Mouse (Mus musculus): ENCODE measurements at regions not wholly inside any gene's neighbourhood (a gene's known extent, or its start where the extent isn't known, plus 50 kb on each side); places are given as distances from the start of the nearest gene placed in this dataset.

DNA sequence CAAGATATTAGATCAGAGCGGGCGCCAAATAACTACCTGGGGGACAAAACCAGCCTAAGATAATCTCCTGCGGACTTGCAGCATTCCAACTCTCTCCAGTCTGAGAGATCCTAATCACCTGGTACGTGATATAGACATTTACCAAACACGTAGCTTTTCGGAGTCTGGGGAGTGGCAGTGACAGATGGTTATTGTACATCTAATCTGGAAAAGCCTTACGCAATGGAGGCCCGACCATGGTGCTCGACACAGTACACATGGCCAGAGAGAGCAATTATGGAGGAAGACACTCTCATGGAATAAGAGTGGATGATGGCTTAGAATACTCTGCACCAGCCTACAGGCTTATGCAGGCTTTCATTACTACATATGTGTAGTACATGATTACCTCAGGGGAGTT lies 315.6 kb upstream of the Hs6st1 start:
- TF ChIP-seq EP300 (IDR thresholded peaks at IDR 0.05; ENCODE audit: insufficient read depth, low read depth, low read length) (no peak), CTCF (IDR thresholded peaks at IDR 0.05; ENCODE audit: low read depth, low read length) (no peak)

All from ES-Bruce4 (cell line).